Mouse (Mus musculus): ENCODE measurements at regions not wholly inside any gene's neighbourhood (a gene's known extent, or its start where the extent isn't known, plus 50 kb on each side); places are given as distances from the start of the nearest gene placed in this dataset.

DNA sequence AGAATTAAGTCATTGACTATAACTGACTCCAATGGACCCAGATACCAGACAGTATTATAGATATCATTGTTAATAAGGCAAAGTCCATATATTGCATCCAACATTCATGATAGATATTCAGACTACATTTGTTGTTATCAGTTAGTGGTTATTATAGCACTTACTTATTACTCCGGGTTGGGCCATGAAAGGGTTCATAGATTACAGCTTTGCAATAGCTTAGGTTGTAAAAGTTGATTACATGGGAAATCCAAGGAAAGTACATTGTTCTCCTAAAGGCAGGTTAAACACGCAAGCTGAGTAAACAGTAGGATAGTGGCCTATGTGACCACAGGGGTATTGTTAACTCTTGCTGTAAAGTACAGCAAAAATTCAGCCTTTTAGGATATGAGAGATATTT lies 89.3 kb upstream of the Actbl2 start:
- TF ChIP-seq POLR2A (IDR thresholded peaks at IDR 0.05; ENCODE audit: borderline replicate concordance, low read depth, low read length) = no peak
- no peak for TF ChIP-seq CTCF (IDR thresholded peaks at IDR 0.05; ENCODE audit: low read depth, low read length)
